Mouse (Mus musculus): ENCODE results near the gene Prpsap2.

DNA sequence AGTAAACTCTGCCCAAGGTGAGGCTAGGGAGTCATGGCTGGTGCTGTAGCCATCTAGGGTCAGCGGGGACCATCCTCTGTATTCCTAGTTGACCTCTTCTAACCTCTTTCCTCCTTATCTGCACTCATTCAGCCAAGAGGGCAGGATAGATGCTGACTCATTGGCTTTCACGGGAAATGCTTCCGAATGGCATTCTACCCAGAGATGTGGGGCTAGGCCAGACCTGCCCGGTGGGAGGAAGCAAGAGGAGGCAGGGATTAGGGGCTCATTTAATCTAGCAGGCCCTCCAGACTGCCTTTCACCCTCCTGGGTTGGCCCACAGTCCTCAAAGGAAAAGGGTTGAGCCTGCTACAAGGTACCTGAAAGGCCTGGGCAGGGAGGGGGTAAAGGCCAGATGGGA, 55.7 kb downstream of the Prpsap2 start:
- TF ChIP-seq POLR2A (IDR thresholded peaks at IDR 0.05; ENCODE audit: insufficient read depth, low read depth, low read length): no peak
- TF ChIP-seq EP300 (IDR thresholded peaks at IDR 0.05; ENCODE audit: insufficient read depth, low read depth, low read length): no peak

All from heart, adult 2 months (tissue).